Mouse (Mus musculus): Measurements from ENCODE around the gene Stac3. TPM values are rescaled to one million over a fixed set of nuclear protein-coding genes. Genes with fewer than 3 reads are reported as not detected.

The Stac3 gene
- polyA plus RNA-seq, 2 experiments = 0.37 TPM; not detected in 1

GRCm38 (mm10) chr10:127508239-127508638 is 6.8 kb downstream of the Stac3 start:
- H3K4me2 ChIP-seq (ENCODE audit: low read depth) = peak overlapping the region; percentile 61; the same call in 1 of the 2 replicates
- no peaks in the 10 kb centered on the region for H3K36me3 ChIP-seq (replicated peaks; ENCODE audit: control insufficient read depth, insufficient read depth, low read depth)
- H3K9ac ChIP-seq (replicated peaks) = no peak overlapping the region
- no peak for ATAC-seq (ENCODE audit: insufficient read depth)
- H3K27me3 ChIP-seq (ENCODE audit: control insufficient read depth, insufficient read depth, low read length) = peaks cover 53% of the 10 kb centered on the region
- H3K27ac ChIP-seq = no peak overlapping the region
- TF ChIP-seq EP300 (IDR thresholded peaks at IDR 0.05; ENCODE audit: low read depth) (no peak), CTCF (IDR thresholded peaks at IDR 0.05; ENCODE audit: low read depth) (peak; percentile 82)
- peaks cover 0 to 3% of the 10 kb centered on the region in 2 experiments for H3K4me1 ChIP-seq (replicated peaks; ENCODE audit: control insufficient read depth in 2 of 2, insufficient read depth in 2 of 2, low read length in 1 of 2)
- DNase-seq (ENCODE audit: low read depth in 3 of 3, low spot score in 3 of 3) = peak in 1 of 3 experiments; percentile 58
- H3K9me3 ChIP-seq (ENCODE audit: control insufficient read depth, low read length) = no peaks in the 10 kb centered on the region
- 1% methylated on average over 15 of the region's 15 CpGs for WGBS (ENCODE audit: insufficient replicate concordance)
- H3K4me3 ChIP-seq (ENCODE audit: insufficient read depth in 1 of 2, low read depth in 2 of 2, low read length in 2 of 2) = no peak overlapping the region

GRCm38 (mm10) chr10:127509051-127509836 is 7.8 kb downstream of the Stac3 start:
- H3K27me3 ChIP-seq (ENCODE audit: control insufficient read depth, insufficient read depth, low read length) = peaks cover 59% of the 10 kb centered on the region
- no peaks in the 10 kb centered on the region for H3K36me3 ChIP-seq (replicated peaks; ENCODE audit: control insufficient read depth, insufficient read depth, low read depth)
- 3% methylated on average over 35 of the region's 35 CpGs for WGBS (ENCODE audit: insufficient replicate concordance)
- H3K4me2 ChIP-seq (ENCODE audit: low read depth) = peak overlapping the region; percentile 61
- peak overlapping the region; percentile 22 to 29 for H3K4me3 ChIP-seq (ENCODE audit: insufficient read depth in 1 of 2, low read depth in 2 of 2, low read length in 2 of 2)
- DNase-seq (ENCODE audit: low read depth in 3 of 3, low spot score in 3 of 3) (peak; percentile 55 to 64 (median 63)), ATAC-seq (ENCODE audit: insufficient read depth) (peak; percentile 20; the same call in 1 of the 2 replicates)
- H3K9me3 ChIP-seq (ENCODE audit: control insufficient read depth, low read length) = no peaks in the 10 kb centered on the region
- TF ChIP-seq CTCF (IDR thresholded peaks at IDR 0.05; ENCODE audit: low read depth) (peak; percentile 93), EP300 (IDR thresholded peaks at IDR 0.05; ENCODE audit: low read depth) (no peak)
- no peak overlapping the region for H3K27ac ChIP-seq
- H3K9ac ChIP-seq (replicated peaks) = no peak overlapping the region
- peaks cover 3 to 6% of the 10 kb centered on the region in 2 experiments for H3K4me1 ChIP-seq (replicated peaks; ENCODE audit: control insufficient read depth in 2 of 2, insufficient read depth in 2 of 2, low read length in 1 of 2)

GRCm38 (mm10) chr10:127509837-127510701 is 8.6 kb downstream of the Stac3 start:
- WGBS (ENCODE audit: insufficient replicate concordance) = 8% methylated on average over 17 of the region's 17 CpGs
- Histone ChIP-seq H3K9me3 (ENCODE audit: control insufficient read depth, low read length) (no peaks in the 10 kb centered on the region), H3K9ac (replicated peaks) (no peak overlapping the region), H3K4me1 (replicated peaks; ENCODE audit: control insufficient read depth in 2 of 2, insufficient read depth in 2 of 2, low read length in 1 of 2) (peaks cover 7 to 13% of the 10 kb centered on the region in 2 experiments), H3K27me3 (ENCODE audit: control insufficient read depth, insufficient read depth, low read length) (peaks cover 67% of the 10 kb centered on the region), H3K4me3 (ENCODE audit: insufficient read depth in 1 of 2, low read depth in 2 of 2, low read length in 2 of 2) (no peak overlapping the region), H3K27ac (no peak overlapping the region), H3K4me2 (ENCODE audit: low read depth) (no peak overlapping the region), H3K36me3 (replicated peaks; ENCODE audit: control insufficient read depth, insufficient read depth, low read depth) (no peaks in the 10 kb centered on the region)
- DNase-seq (ENCODE audit: low read depth in 3 of 3, low spot score in 3 of 3) (no peak), ATAC-seq (ENCODE audit: insufficient read depth) (no peak)
- no peak for TF ChIP-seq CTCF (IDR thresholded peaks at IDR 0.05; ENCODE audit: low read depth)
- TF ChIP-seq EP300 (IDR thresholded peaks at IDR 0.05; ENCODE audit: low read depth) = no peak

- no peak overlapping the region for H3K27ac ChIP-seq
- peaks cover 71% of the 10 kb centered on the region for H3K27me3 ChIP-seq (ENCODE audit: control insufficient read depth, insufficient read depth, low read length)
Observed at GRCm38 (mm10) chr10:127510895-127511617, 9.6 kb downstream of the Stac3 start.

More at GRCm38 (mm10) chr10:127510895-127511617, 9.6 kb downstream of the Stac3 start:
- H3K9ac ChIP-seq (replicated peaks) = no peak overlapping the region
- H3K4me2 ChIP-seq (ENCODE audit: low read depth) = no peak overlapping the region
- no peak for ATAC-seq (ENCODE audit: insufficient read depth)
- H3K9me3 ChIP-seq (ENCODE audit: control insufficient read depth, low read length) = no peaks in the 10 kb centered on the region
- 10% methylated on average over 11 of the region's 11 CpGs for WGBS (ENCODE audit: insufficient replicate concordance)
- peak overlapping the region in 1 of 2 experiments; percentile 40; a peak in 1 of 4 replicates for H3K4me3 ChIP-seq (ENCODE audit: insufficient read depth in 1 of 2, low read depth in 2 of 2, low read length in 2 of 2)
- no peak for DNase-seq (ENCODE audit: low read depth in 3 of 3, low spot score in 3 of 3)
- no peaks in the 10 kb centered on the region for H3K36me3 ChIP-seq (replicated peaks; ENCODE audit: control insufficient read depth, insufficient read depth, low read depth)
- peaks cover 7 to 22% of the 10 kb centered on the region in 2 experiments for H3K4me1 ChIP-seq (replicated peaks; ENCODE audit: control insufficient read depth in 2 of 2, insufficient read depth in 2 of 2, low read length in 1 of 2)
- TF ChIP-seq EP300 (IDR thresholded peaks at IDR 0.05; ENCODE audit: low read depth) (no peak), CTCF (IDR thresholded peaks at IDR 0.05; ENCODE audit: low read depth) (no peak)

Data from liver, embryonic 14.5 days (tissue).